Mouse (Mus musculus) limb, embryonic 13.5 days (tissue): Measurements from ENCODE around the gene Fbxl13. TPM values are rescaled to one million over a fixed set of nuclear protein-coding genes. Genes with fewer than 3 reads are reported as not detected.
A peak's percentile ranks its signal among the peaks of the same experiment; 100 is the strongest.
"Not testable (repeated sequence)": the region's sequence is repeated elsewhere in the genome, so short reads cannot be mapped to it uniquely, and the experiment has no call there.

ENCODE experiments used
- ATAC-seq: fragments of 200-750 bp; cut with Nextera tagmentation; 2 replicates; pipeline ENCODE4 v1.8.0; 2017; ENCODE audit warnings: low read depth, moderate number of reproducible peaks, moderate TSS enrichment; ENCODE audit not compliant: low FRiP score
- H3K27ac ChIP-seq: fragments of 300-500 bp; sonication (generic); 2 replicates; pipeline ENCODE4 v1.5.1; 2015; ENCODE audit warnings: inconsistent platforms, mild to moderate bottlenecking, moderate library complexity
- H3K27me3 ChIP-seq: fragments of 300-500 bp; sonication (generic); 2 replicates; pipeline ENCODE4 v1.6.1; 2015; ENCODE audit warnings: mild to moderate bottlenecking, inconsistent platforms
- H3K36me3 ChIP-seq: fragments of 300-500 bp; sonication (generic); 2 replicates; pipeline ENCODE4 v1.6.1; 2015; ENCODE audit warnings: inconsistent platforms, mild to moderate bottlenecking, moderate library complexity
- H3K4me1 ChIP-seq: fragments of 300-500 bp; sonication (generic); 2 replicates; pipeline ENCODE4 v1.6.1; 2015; ENCODE audit warnings: inconsistent platforms
- H3K4me2 ChIP-seq: fragments of 300-500 bp; sonication (generic); replicated peaks from 2 replicates; pipeline ENCODE4 v1.6.1; 2015; ENCODE audit warnings: inconsistent platforms, mild to moderate bottlenecking, moderate library complexity
- H3K4me3 ChIP-seq: fragments of 300-500 bp; sonication (generic); 2 replicates; pipeline ENCODE4 v1.5.1; 2015; ENCODE audit warnings: moderate library complexity, mild to moderate bottlenecking, inconsistent platforms
- H3K9ac ChIP-seq: fragments of 300-500 bp; sonication (generic); 2 replicates; pipeline ENCODE4 v1.6.1; 2015; ENCODE audit warnings: mild to moderate bottlenecking, inconsistent platforms
- H3K9me3 ChIP-seq: fragments of 300-500 bp; sonication (generic); 2 replicates; pipeline ENCODE4 v1.6.1; 2016; ENCODE audit warnings: inconsistent platforms
- WGBS: fragments of 180-500 bp; shearing (Covaris S2); methylation state at CpG from one replicate; pipeline ENCODE4 v1.1.7; 2015; 5-methylcytosine and 5-hydroxymethylcytosine counted together
- polyA plus RNA-seq: library from polyadenylated mRNA; unstranded; fragments of >200 nt; fragmentation: Nextera tagmentation; extraction: Ambion mirVana; gene quantifications from 2 replicates; pipeline ENCODE4 v1.2.1, GENCODE M21; 2015

The Fbxl13 gene
- polyA plus RNA-seq, 1 experiment from 2014 or later: 0.08 TPM

DNA sequence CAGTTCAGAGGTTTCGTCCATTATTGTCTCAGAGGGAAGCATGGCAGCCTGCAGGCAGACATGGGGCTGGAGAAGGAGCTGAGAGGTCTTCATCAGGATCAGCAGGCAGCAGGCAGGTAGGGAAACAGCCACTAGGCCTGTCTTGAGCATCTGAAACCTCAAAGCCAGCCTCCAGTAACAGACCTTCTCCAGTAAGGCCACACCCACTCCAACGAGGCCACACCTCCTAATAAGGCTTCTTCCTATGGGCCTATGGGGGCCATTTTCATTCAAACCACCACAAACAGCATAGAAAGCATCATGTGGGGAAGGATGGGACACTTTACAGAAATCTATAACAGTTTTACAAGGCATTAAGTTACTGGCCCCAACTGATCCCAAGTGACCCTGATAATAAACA lies 5.3 kb upstream of the Fbxl13 start:
- H3K27me3 ChIP-seq: no peaks in the 10 kb centered on the region
- 79% methylated on average over 2 of the region's 2 CpGs for WGBS
- H3K9me3 ChIP-seq: no peaks in the 10 kb centered on the region
- peaks cover 15% of the 10 kb centered on the region for H3K4me1 ChIP-seq
- H3K9ac ChIP-seq: no peak overlapping the region
- H3K4me2 ChIP-seq: no peak overlapping the region
- no peak for ATAC-seq
- no peak overlapping the region for H3K4me3 ChIP-seq
- no peak overlapping the region for H3K27ac ChIP-seq
- peaks cover 64% of the 10 kb centered on the region for H3K36me3 ChIP-seq

DNA sequence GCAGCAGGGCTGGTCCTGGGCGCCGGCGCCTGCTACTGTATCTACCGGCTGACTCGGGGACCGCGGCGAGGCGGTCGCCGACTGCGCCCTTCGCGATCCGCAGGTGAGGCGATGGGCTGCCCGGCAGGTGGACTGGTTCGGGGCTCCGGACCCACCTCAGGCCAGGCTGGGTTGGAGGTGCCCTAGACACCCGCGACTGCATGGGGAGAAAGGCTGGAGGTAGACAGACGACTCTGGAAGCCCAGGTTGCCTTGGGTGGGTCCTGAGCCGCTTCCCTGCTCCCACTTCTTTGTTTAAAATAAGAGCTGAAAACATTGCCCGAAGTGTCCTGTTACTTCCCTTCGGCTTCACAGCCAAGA lies 678 bp upstream of the Fbxl13 start:
- under 1% methylated on average over 25 of the region's 25 CpGs for WGBS
- H3K4me2 ChIP-seq: peak overlapping the region; percentile 84
- H3K4me3 ChIP-seq: peak overlapping the region; percentile 82
- no peaks in the 10 kb centered on the region for H3K9me3 ChIP-seq
- ATAC-seq: peak; percentile 39; the same call in 1 of the 2 replicates
- H3K36me3 ChIP-seq: peaks cover 32% of the 10 kb centered on the region
- peaks cover 12% of the 10 kb centered on the region for H3K4me1 ChIP-seq
- peak overlapping the region; percentile 84 for H3K9ac ChIP-seq
- peak overlapping the region; percentile 82 for H3K27ac ChIP-seq
- peaks cover 22% of the 10 kb centered on the region for H3K27me3 ChIP-seq

DNA sequence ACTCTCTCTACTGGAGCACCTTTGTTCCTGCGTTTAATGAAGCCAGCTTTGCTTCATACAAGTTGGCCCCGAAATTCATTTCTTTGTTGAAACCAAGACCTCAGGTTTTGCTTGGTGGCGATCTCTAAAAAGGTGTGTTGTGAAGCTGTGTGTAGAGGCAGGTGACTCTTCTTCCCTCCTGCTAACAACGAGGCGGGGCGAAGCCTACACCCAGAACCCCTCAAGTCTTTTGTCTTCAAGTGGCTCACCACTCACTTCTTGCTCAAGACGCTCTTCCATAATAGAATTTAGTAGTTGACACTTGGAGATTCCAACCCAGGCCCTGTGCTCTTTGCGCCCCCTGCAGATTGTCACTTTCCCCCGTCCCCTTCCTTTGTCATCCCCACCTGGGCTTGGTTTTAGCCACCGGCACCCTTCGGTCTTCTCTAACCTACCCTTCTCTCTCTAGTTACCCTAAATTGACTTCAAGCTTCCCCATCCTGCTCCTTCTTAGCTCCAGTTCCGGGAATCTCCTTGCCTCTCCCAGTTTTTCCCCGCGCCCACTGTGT lies 469 bp downstream of the Fbxl13 start:
- Histone ChIP-seq H3K4me1 (peaks cover 20% of the 10 kb centered on the region), H3K4me3 (peak overlapping the region; percentile 82), H3K36me3 (peaks cover 21% of the 10 kb centered on the region), H3K27ac (0 out of 2 replicates have a peak overlapping the region, but pooled peaks have one; percentile 39), H3K4me2 (peak overlapping the region; percentile 84), H3K9me3 (no peaks in the 10 kb centered on the region), H3K27me3 (peaks cover 22% of the 10 kb centered on the region), H3K9ac (peak overlapping the region; percentile 53)
- no peak for ATAC-seq
- WGBS: 9% methylated on average over 14 of the region's 14 CpGs

DNA sequence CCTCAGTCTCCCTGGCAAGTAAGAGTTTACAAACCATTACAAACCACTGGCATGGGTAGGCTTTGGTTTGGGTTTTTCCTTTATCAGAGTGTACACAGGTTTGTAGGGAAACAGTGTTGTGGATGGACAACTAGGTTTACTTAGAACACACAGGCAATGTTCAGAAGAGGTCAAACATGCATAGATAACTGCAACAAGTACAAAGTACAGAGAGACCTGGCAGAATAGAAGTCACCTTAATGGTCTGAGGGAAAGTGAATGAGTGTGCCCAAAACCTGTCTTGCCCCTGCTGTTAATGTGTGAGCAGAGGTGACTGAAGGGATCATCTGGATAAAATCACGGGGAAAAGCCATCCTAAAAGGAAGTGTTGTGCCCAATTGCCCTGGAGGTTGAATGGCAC lies 1.8 kb downstream of the Fbxl13 start:
- Histone ChIP-seq H3K9me3 (no peaks in the 10 kb centered on the region), H3K4me2 (no peak overlapping the region), H3K36me3 (peaks cover 7% of the 10 kb centered on the region), H3K4me3 (no peak overlapping the region), H3K9ac (no peak overlapping the region), H3K27me3 (peaks cover 22% of the 10 kb centered on the region), H3K27ac (no peak overlapping the region), H3K4me1 (peaks cover 25% of the 10 kb centered on the region)
- no peak for ATAC-seq
- WGBS: 16% methylated on average over 1 of the region's 1 CpGs

DNA sequence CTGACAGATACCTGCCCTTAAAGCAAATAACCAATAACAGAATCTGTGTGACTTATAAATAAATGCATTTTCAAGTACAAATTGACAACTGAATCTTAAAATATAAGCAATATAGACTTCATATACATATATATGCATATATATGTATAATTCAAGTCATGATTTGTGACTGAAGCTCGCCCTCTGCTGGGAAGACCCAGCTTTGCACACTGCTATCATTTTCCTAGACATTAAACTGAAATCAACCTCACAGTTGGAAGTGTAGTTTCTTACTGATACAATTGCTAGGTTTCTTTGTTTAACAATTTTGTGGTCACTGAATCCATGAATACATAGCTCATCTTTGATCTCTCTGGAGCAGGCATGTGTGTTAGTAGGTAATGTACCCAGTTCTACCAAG lies 4.5 kb downstream of the Fbxl13 start:
- Histone ChIP-seq H3K9ac (no peak overlapping the region), H3K27ac (no peak overlapping the region), H3K4me2 (no peak overlapping the region), H3K9me3 (no peaks in the 10 kb centered on the region), H3K4me3 (no peak overlapping the region), H3K36me3 (no peaks in the 10 kb centered on the region), H3K27me3 (peaks cover 22% of the 10 kb centered on the region), H3K4me1 (peaks cover 13% of the 10 kb centered on the region)
- no peak for ATAC-seq
- WGBS: 0% methylated on average over 1 of the region's 1 CpGs

DNA sequence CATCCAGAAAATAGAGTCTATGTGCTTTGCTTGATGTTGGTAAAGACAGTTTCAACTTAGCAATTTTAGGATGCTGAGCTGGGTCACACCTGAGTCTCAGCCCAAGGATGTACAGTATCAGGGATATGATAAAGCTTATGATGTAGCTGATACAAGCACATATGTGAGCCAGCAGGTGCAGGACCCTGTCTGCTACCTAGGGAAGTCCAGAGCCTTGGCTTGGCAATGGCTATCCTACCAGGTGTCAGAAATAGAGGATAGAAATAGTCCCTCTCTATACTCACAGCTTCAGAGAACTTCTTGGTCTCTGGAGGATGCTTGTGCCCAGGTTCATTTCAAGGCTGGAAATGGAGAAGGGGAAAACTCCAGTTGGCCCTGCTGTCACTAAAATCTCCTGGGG lies 19.5 kb downstream of the Fbxl13 start:
- no peak overlapping the region for H3K4me3 ChIP-seq
- H3K4me2 ChIP-seq: no peak overlapping the region
- no peaks in the 10 kb centered on the region for H3K4me1 ChIP-seq
- H3K9ac ChIP-seq: no peak overlapping the region
- H3K27ac ChIP-seq: no peak overlapping the region
- no peaks in the 10 kb centered on the region for H3K9me3 ChIP-seq
- no peaks in the 10 kb centered on the region for H3K27me3 ChIP-seq
- no peak for ATAC-seq
- H3K36me3 ChIP-seq: no peaks in the 10 kb centered on the region

DNA sequence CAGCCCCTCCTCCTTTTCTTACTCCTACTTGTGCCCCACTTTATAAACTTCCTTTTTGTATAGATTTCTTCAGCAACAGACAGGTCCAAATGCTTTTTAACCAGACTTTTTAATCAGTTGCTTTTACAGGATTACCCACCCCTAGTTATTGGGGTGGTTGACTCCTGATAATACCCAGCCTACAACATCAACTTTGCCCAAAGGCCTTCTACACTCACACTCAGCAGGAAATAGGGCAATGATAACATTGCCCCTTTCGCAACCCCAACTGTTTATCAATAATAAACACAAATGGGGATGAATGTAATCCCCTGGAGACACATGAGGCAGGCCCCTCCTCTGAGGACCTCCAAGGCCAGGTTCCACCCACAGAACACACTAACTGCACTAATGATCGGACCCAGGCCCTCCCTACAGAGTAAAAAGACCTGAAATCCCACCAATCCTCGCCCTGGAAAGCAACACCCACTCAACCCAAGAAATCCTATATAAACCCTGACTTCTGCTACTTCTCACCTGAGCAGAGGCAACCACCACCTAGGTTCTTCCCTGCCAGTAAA lies 28.9 kb downstream of the Fbxl13 start:
- H3K9me3 ChIP-seq: no peaks in the 10 kb centered on the region
- no peak for ATAC-seq
- no peaks in the 10 kb centered on the region for H3K27me3 ChIP-seq
- H3K27ac ChIP-seq: no peak overlapping the region
- H3K4me3 ChIP-seq: no peak overlapping the region
- H3K4me2 ChIP-seq: no peak overlapping the region
- no peaks in the 10 kb centered on the region for H3K4me1 ChIP-seq
- H3K9ac ChIP-seq: no peak overlapping the region
- WGBS: 74% methylated on average over 3 of the region's 3 CpGs
- H3K36me3 ChIP-seq: no peaks in the 10 kb centered on the region

DNA sequence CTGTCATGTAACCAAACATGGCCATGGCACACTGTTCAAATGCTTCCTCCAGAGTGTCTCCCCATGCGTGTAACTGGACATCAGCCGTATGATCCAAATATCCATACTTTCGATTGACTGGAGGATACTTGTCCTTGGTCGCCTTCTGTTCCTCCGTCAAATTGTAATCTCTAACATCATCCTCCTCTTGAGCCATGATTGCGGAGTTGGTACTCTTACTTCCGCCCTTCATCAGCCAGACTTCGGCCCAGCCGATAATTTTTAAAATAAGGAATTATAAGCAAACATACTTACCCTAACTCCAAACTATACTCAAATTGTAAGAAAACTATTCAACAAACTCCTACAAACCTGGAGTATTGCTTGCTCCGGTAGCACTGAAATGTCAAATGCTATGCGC lies 31.1 kb downstream of the Fbxl13 start:
- 94% methylated on average over 11 of the region's 11 CpGs for WGBS
- not testable (repeated sequence) for H3K4me1 ChIP-seq, H3K27me3 ChIP-seq, H3K9ac ChIP-seq, H3K36me3 ChIP-seq, ATAC-seq, H3K4me2 ChIP-seq, H3K9me3 ChIP-seq, H3K27ac ChIP-seq, H3K4me3 ChIP-seq

DNA sequence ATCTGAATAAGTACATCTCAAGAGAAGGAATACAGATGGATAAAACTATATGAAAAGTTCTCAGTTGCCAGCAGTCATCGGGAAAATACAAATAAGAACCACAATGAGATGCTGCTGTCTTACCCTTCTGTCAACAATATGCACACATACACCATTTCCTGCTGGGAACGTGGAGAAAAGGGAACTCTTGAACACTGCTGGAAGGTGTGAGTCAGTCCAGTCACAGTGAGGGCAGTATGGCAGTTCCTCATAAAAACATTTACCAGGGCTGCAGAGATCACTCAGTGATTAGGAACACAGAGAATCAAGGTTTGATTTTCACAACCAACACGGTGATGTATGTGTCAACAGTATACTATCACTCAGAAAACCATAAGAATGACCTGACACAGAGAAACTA lies 34.4 kb downstream of the Fbxl13 start:
- 65% methylated on average over 3 of the region's 3 CpGs for WGBS

DNA sequence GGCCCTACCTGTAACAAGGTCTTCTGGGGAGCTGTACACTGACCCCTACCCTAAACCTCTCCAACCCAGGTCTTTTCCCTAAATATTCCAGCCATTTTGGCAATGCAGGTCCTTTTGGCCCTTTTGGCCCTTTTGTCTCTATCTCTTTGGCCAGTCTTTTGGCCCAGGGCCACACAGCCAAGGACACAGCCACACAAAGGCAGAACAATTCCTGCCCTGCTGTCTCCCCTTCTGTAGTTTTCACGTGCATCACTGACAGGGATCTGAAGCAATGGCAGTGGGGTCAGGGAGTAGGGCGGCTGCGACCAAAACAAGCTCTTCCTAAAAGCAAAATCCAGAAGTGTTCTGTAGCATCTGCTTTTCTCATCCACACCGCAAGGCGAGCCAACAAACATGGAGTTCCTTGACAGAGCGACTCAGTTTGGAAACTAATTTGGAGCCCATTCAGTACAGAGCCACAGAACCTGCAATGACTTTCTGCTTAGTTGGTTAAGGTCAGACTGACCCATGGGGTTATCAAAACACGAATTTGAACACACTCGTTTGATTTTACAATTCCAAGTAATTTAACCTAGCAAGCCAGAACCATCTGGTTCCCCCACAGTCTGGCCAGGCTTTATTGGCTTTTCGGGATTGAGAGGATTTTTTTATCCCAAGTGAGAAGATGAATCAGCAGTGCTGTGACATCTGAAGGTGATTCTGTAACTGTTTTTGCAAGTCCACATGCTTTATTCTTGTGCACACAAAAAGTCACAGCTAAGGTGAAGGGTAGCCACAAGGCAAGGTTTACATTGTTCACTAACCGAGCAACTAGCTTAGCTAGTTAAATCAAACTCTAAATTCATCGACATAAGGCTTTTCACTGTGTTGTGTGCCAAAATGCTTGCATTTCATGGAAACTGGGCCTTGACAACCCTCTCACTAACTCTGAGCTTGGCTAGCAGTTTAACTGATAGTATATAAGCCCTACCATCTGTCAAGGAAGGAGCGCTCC lies 36.8 kb downstream of the Fbxl13 start:
- Histone ChIP-seq H3K4me2 (no peak overlapping the region), H3K4me3 (no peak overlapping the region), H3K9me3 (no peaks in the 10 kb centered on the region), H3K27me3 (no peaks in the 10 kb centered on the region), H3K27ac (peak overlapping the region; percentile 65; the same call in 1 of the 2 replicates), H3K9ac (no peak overlapping the region), H3K4me1 (peaks cover 14% of the 10 kb centered on the region), H3K36me3 (no peaks in the 10 kb centered on the region)
- ATAC-seq: peak; percentile 15; the same call in 1 of the 2 replicates
- 49% methylated on average over 12 of the region's 12 CpGs for WGBS

More for the DNA sequence above, 34.4 kb downstream of the Fbxl13 start:
- no peaks in the 10 kb centered on the region for H3K9me3 ChIP-seq
- H3K27ac ChIP-seq: no peak overlapping the region
- no peak overlapping the region for H3K4me3 ChIP-seq
- ATAC-seq: no peak
- H3K36me3 ChIP-seq: no peaks in the 10 kb centered on the region
- peaks cover 14% of the 10 kb centered on the region for H3K4me1 ChIP-seq
- no peak overlapping the region for H3K9ac ChIP-seq
- no peak overlapping the region for H3K4me2 ChIP-seq
- no peaks in the 10 kb centered on the region for H3K27me3 ChIP-seq

DNA sequence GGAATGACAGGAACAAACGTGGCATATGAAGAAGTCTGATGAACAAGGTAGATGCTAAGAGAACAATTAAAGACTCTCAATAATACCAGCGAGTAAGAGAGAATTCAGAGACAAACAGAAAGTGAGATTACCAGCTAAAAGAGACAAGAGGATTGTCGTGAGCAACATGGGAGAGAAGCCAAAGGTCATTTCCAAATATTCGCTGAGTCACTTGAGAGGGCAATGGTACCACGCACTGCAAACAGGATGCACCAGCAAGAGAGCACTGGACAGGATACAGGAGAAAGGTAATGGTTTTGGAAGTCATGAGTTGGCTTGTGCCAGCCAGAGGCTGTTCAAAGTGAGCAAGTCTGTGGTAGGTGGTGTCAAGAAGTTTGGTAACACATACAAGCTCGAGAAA lies 39.5 kb downstream of the Fbxl13 start:
- 76% methylated on average over 6 of the region's 6 CpGs for WGBS
- Histone ChIP-seq H3K27ac (no peak overlapping the region), H3K9ac (no peak overlapping the region), H3K9me3 (no peaks in the 10 kb centered on the region), H3K4me1 (peaks cover 14% of the 10 kb centered on the region), H3K4me3 (no peak overlapping the region), H3K4me2 (no peak overlapping the region), H3K36me3 (no peaks in the 10 kb centered on the region), H3K27me3 (no peaks in the 10 kb centered on the region)
- no peak for ATAC-seq

DNA sequence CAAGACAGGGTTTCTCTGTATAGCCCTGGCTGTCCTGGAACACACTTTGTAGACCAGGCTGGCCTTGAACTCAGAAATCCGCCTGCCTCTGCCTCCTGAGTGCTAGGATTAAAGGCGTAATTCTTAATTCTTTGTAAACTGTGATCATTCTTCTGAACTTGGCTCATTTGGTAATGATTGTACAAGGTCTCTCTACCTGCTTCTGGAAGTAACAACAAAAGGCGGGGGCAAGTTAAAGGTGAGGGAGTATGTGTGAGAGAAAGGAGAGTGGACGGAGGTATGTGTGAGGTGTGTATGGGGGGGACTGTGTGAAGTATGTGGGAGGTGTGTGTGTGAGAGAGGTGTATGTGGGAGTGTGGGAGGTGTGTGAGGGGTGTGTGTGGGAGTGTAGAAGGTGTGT lies 45.5 kb downstream of the Fbxl13 start:
- Histone ChIP-seq H3K9me3 (no peaks in the 10 kb centered on the region), H3K27me3 (no peaks in the 10 kb centered on the region), H3K4me3 (no peak overlapping the region), H3K4me1 (no peaks in the 10 kb centered on the region), H3K9ac (no peak overlapping the region), H3K27ac (no peak overlapping the region), H3K4me2 (no peak overlapping the region), H3K36me3 (no peaks in the 10 kb centered on the region)
- no peak for ATAC-seq
- WGBS: 96% methylated on average over 4 of the region's 4 CpGs
